Mouse (Mus musculus): ENCODE results near the gene Fermt2. TPM values are rescaled to one million over a fixed set of nuclear protein-coding genes. Genes with fewer than 3 reads are reported as not detected.

Fermt2 gene
- polyA plus RNA-seq, 1 experiment from 2014 or later: 65.9 TPM

DNA sequence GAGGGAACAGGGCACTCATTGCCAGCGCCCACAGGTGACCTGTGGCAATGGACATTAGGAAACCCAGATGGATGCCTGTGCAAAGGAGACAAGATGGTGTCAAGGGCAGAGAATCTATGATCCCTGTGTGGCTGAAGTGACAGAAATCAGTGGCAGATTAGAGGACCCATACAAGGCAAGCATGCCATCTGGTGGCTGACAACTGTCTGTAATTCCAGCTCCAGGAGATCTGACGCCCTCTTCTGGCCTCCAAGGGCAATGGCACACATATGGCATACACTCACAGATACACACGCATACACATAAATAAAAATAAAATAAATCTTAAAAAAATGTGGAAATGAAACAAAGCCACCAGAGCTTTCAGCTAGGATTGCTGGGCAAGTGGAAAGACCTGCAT is 18.2 kb upstream of the Fermt2 start:
- H3K9ac ChIP-seq: no peak overlapping the region
- H3K27me3 ChIP-seq: 0 out of 2 replicates have a peak, but pooled peaks cover 3% of the 10 kb centered on the region
- no peaks in the 10 kb centered on the region for H3K36me3 ChIP-seq (replicated peaks)
- no peaks in the 10 kb centered on the region for H3K9me3 ChIP-seq
- no peaks in the 10 kb centered on the region for H3K4me1 ChIP-seq
- no peak overlapping the region for H3K4me3 ChIP-seq (replicated peaks)
- ATAC-seq (ENCODE audit: low FRiP score): no peak
- 77% methylated on average over 3 of the region's 3 CpGs for WGBS
- H3K27ac ChIP-seq: no peak overlapping the region
- no peak overlapping the region for H3K4me2 ChIP-seq

DNA sequence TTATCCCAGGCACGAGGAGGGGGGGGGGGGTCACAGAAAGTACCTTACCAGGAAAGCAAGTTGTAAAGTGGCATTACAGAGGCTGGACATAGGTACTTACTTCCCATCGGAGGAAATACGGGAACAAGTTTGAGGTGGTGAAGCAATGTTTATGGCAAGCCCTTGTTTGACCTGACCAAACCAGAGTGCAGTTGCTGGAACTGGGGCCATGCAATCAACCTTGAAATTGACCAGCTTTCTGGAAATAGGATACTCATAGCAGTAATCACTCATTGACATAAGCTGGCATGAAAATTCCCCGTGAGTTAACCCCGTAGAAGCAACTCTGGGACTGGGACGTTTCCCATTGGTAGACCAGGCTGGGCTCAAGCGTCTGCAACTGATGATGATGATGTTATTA is 15.0 kb upstream of the Fermt2 start:
- Histone ChIP-seq H3K27me3 (0 out of 2 replicates have a peak, but pooled peaks cover 3% of the 10 kb centered on the region), H3K36me3 (replicated peaks) (no peaks in the 10 kb centered on the region), H3K4me3 (replicated peaks) (no peak overlapping the region), H3K27ac (no peak overlapping the region), H3K9ac (no peak overlapping the region), H3K4me1 (peaks cover 6% of the 10 kb centered on the region), H3K4me2 (no peak overlapping the region), H3K9me3 (no peaks in the 10 kb centered on the region)
- 88% methylated on average over 7 of the region's 7 CpGs for WGBS
- no peak for ATAC-seq (ENCODE audit: low FRiP score)

DNA sequence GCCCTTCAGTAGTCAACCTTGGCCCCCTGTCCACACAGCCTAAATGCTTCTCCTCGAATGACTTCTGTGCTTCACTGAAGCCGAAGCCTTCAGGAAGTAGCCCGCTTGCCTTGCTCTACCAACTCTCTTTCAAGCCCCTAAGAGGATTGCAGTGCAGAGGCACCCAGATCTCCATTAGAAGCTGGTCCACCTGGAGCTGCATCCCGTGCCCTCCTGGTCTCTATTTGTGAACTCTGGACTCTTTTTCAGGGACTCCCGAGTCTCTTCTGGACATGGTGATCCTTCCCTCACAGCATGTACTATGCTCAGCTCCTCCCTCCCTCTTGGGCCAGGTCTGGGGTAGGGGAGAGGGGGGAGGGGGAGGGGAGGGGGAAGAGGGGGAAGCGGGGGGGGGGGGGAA is 14.1 kb upstream of the Fermt2 start:
- H3K4me3 ChIP-seq (replicated peaks): no peak overlapping the region
- H3K4me1 ChIP-seq: peaks cover 11% of the 10 kb centered on the region
- H3K36me3 ChIP-seq (replicated peaks): no peaks in the 10 kb centered on the region
- WGBS: 87% methylated on average over 5 of the region's 6 CpGs
- no peak overlapping the region for H3K27ac ChIP-seq
- no peak overlapping the region for H3K9ac ChIP-seq
- 0 out of 2 replicates have a peak, but pooled peaks cover 3% of the 10 kb centered on the region for H3K27me3 ChIP-seq
- no peaks in the 10 kb centered on the region for H3K9me3 ChIP-seq
- no peak for ATAC-seq (ENCODE audit: low FRiP score)
- H3K4me2 ChIP-seq: no peak overlapping the region

GRCm38 (mm10) chr14:45539659-45540468 is 9.9 kb upstream of the Fermt2 start:
- no peak overlapping the region for H3K4me3 ChIP-seq (replicated peaks)
- H3K9me3 ChIP-seq: no peaks in the 10 kb centered on the region
- H3K27me3 ChIP-seq: 0 out of 2 replicates have a peak, but pooled peaks cover 3% of the 10 kb centered on the region
- H3K27ac ChIP-seq: peak overlapping the region; percentile 50
- 21% methylated on average over 12 of the region's 12 CpGs for WGBS
- H3K4me2 ChIP-seq: no peak overlapping the region
- no peaks in the 10 kb centered on the region for H3K36me3 ChIP-seq (replicated peaks)
- H3K4me1 ChIP-seq: peaks cover 11% of the 10 kb centered on the region
- H3K9ac ChIP-seq: no peak overlapping the region
- ATAC-seq (ENCODE audit: low FRiP score): peak; percentile 72

DNA sequence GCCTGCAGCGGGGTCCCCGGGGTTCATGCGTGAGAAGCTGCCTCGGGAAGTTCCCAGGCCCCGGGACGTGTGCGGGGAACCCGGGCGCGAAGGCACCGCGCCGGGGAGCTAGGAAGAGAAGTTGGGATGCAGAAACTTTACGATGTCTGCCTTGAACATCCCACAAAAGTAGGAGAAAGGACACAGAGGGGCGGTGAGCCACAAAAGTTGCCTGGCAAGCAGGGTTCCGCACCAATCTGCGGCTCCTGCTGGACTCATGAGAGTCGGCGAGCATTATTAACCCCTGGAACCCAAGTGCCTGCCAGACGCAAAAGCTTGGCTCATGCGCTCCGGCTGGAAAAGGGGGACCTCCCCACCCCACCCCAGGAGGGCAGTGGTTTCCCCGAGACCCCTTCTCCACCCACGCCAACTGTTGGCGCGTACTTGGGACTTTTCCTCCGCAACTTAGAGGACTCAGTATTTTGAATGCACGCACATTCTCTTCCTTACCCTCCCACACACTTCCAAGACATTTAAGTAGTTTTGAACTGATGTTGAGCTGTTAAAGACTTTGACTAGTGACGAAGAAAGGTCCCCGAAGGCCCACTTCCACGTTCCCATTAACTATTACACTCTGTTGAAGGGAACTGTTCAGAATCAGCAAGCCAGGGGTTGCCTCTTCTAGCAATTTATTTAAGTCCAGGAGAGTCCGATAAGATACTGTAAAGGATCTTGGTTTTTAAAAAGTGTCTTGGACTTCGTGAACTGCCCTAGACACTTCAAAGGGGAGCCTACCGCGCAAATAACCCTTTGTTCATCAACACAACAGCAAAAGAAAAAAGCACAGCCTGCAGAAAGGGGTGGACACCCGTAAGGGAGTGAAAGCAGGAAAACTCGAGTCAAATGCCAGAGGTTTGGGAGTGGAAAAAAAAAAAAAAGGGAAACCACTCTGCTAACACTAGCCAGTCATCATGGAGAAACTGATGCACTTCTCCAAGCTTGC is 737 bp upstream of the Fermt2 start:
- peak overlapping the region; percentile 84 for H3K9ac ChIP-seq
- ATAC-seq (ENCODE audit: low FRiP score): no peak
- H3K36me3 ChIP-seq (replicated peaks): no peaks in the 10 kb centered on the region
- peak overlapping the region; percentile 96 for H3K27ac ChIP-seq
- peaks cover 23% of the 10 kb centered on the region for H3K4me1 ChIP-seq
- H3K4me2 ChIP-seq: peak overlapping the region; percentile 64
- no peaks in the 10 kb centered on the region for H3K27me3 ChIP-seq
- under 1% methylated on average over 37 of the region's 37 CpGs for WGBS
- H3K9me3 ChIP-seq: no peaks in the 10 kb centered on the region
- H3K4me3 ChIP-seq (replicated peaks): peak overlapping the region; percentile 79

DNA sequence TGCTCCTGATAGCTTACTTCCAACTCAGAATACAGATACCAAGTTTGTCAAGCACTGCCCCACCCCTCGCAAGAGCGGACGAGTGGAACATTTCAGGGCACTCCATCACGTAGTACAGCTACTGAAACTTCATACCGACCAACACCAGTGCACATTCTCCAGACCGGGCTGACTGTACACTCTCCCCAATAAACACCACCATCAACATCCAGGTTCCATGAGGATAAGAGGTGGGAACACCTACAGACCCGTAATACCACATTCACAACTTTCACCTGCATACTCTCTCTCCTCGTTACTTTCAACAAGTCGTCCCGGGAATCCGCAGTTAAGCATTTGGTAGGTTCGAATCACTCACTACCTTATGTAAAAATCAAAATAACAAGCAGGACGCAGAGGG is 1.1 kb downstream of the Fermt2 start:
- ATAC-seq (ENCODE audit: low FRiP score): peak; percentile 24; the same call in 1 of the 2 replicates
- under 1% methylated on average over 13 of the region's 13 CpGs for WGBS
- Histone ChIP-seq H3K27me3 (no peaks in the 10 kb centered on the region), H3K9me3 (no peaks in the 10 kb centered on the region), H3K4me2 (peak overlapping the region; percentile 64), H3K4me3 (replicated peaks) (peak overlapping the region; percentile 79), H3K27ac (no peak overlapping the region), H3K4me1 (peaks cover 23% of the 10 kb centered on the region), H3K36me3 (replicated peaks) (no peaks in the 10 kb centered on the region), H3K9ac (peak overlapping the region; percentile 84)

- H3K9me3 ChIP-seq: no peaks in the 10 kb centered on the region
- H3K4me3 ChIP-seq (replicated peaks): no peak overlapping the region
- H3K36me3 ChIP-seq (replicated peaks): peaks cover 9% of the 10 kb centered on the region; the same call in 1 of the 2 replicates
- H3K9ac ChIP-seq: no peak overlapping the region
- no peak overlapping the region for H3K4me2 ChIP-seq
- WGBS: 78% methylated on average over 11 of the region's 11 CpGs
- no peak overlapping the region for H3K27ac ChIP-seq
- H3K27me3 ChIP-seq: no peaks in the 10 kb centered on the region
- peaks cover 7% of the 10 kb centered on the region; the same call in 1 of the 2 replicates for H3K4me1 ChIP-seq
- ATAC-seq (ENCODE audit: low FRiP score): no peak
Observed at GRCm38 (mm10) chr14:45515771-45516170, 14.1 kb downstream of the Fermt2 start.

- H3K27me3 ChIP-seq: no peaks in the 10 kb centered on the region
- peaks cover 13% of the 10 kb centered on the region; the same call in 1 of the 2 replicates for H3K36me3 ChIP-seq (replicated peaks)
- ATAC-seq (ENCODE audit: low FRiP score): no peak
- no peak overlapping the region for H3K9ac ChIP-seq
- peaks cover 29% of the 10 kb centered on the region for H3K4me1 ChIP-seq
- H3K4me3 ChIP-seq (replicated peaks): no peak overlapping the region
- no peak overlapping the region for H3K27ac ChIP-seq
- H3K4me2 ChIP-seq: no peak overlapping the region
- WGBS: 52% methylated on average over 4 of the region's 4 CpGs
- no peaks in the 10 kb centered on the region for H3K9me3 ChIP-seq
Observed at GRCm38 (mm10) chr14:45510787-45511186, 19.1 kb downstream of the Fermt2 start.

GRCm38 (mm10) chr14:45507923-45508322 is 22.0 kb downstream of the Fermt2 start:
- Histone ChIP-seq H3K27ac (peak overlapping the region; percentile 50; the same call in 1 of the 2 replicates), H3K4me3 (replicated peaks) (no peak overlapping the region), H3K4me2 (no peak overlapping the region), H3K36me3 (replicated peaks) (peaks cover 22% of the 10 kb centered on the region; the same call in 1 of the 2 replicates), H3K9me3 (no peaks in the 10 kb centered on the region), H3K4me1 (peaks cover 25% of the 10 kb centered on the region), H3K9ac (no peak overlapping the region), H3K27me3 (no peaks in the 10 kb centered on the region)
- ATAC-seq (ENCODE audit: low FRiP score): no peak
- WGBS: 67% methylated on average over 4 of the region's 4 CpGs

- no peaks in the 10 kb centered on the region for H3K27me3 ChIP-seq
- H3K36me3 ChIP-seq (replicated peaks): peaks cover 22% of the 10 kb centered on the region; the same call in 1 of the 2 replicates
- no peak overlapping the region for H3K9ac ChIP-seq
- peaks cover 25% of the 10 kb centered on the region for H3K4me1 ChIP-seq
- no peaks in the 10 kb centered on the region for H3K9me3 ChIP-seq
- 65% methylated on average over 3 of the region's 3 CpGs for WGBS
- no peak overlapping the region for H3K4me3 ChIP-seq (replicated peaks)
- no peak overlapping the region for H3K4me2 ChIP-seq
- peak overlapping the region; percentile 50 for H3K27ac ChIP-seq
- ATAC-seq (ENCODE audit: low FRiP score): no peak
Observed at GRCm38 (mm10) chr14:45507447-45507846, 22.5 kb downstream of the Fermt2 start.

- Histone ChIP-seq H3K4me3 (replicated peaks) (no peak overlapping the region), H3K27ac (peak overlapping the region; percentile 50; the same call in 1 of the 2 replicates), H3K4me2 (no peak overlapping the region), H3K9me3 (no peaks in the 10 kb centered on the region), H3K36me3 (replicated peaks) (peaks cover 19% of the 10 kb centered on the region; the same call in 1 of the 2 replicates), H3K4me1 (peaks cover 25% of the 10 kb centered on the region), H3K27me3 (no peaks in the 10 kb centered on the region), H3K9ac (no peak overlapping the region)
- no peak; the same call in 1 of the 2 replicates for ATAC-seq (ENCODE audit: low FRiP score)
- WGBS: 26% methylated on average over 6 of the region's 6 CpGs
Observed at GRCm38 (mm10) chr14:45507032-45507431, 22.9 kb downstream of the Fermt2 start.

- ATAC-seq (ENCODE audit: low FRiP score): no peak
- H3K4me2 ChIP-seq: no peak overlapping the region
- no peak overlapping the region for H3K9ac ChIP-seq
- WGBS: 93% methylated on average over 4 of the region's 4 CpGs
- no peak overlapping the region for H3K27ac ChIP-seq
- no peak overlapping the region for H3K4me3 ChIP-seq (replicated peaks)
- peaks cover 19% of the 10 kb centered on the region; the same call in 1 of the 2 replicates for H3K36me3 ChIP-seq (replicated peaks)
- no peaks in the 10 kb centered on the region for H3K27me3 ChIP-seq
- peaks cover 25% of the 10 kb centered on the region for H3K4me1 ChIP-seq
- no peaks in the 10 kb centered on the region for H3K9me3 ChIP-seq
Observed at GRCm38 (mm10) chr14:45506165-45506564, 23.8 kb downstream of the Fermt2 start.
